In genomic region chr11:31373438-31373837, GRCm38 (mm10) we compare ENCODE assay signal across 8 mouse cellular contexts. TPM values are rescaled to one million over a fixed set of nuclear protein-coding genes. Genes with fewer than 3 reads are reported as not detected.
DNase-seq lines count a peak whose midpoint lies in the region; ATAC-seq and TF ChIP-seq lines count a peak whose summit lies in the region.
"Had no signal": no experiment of that assay in that cellular context is flagged by ENCODE, and none has a peak within 500 bp of the region (broad histone marks: within the 10 kb centered on the region; RNA-seq: fewer than 3 reads in every experiment).

No protein-coding gene starts in this region.

- peak; percentile 41 for DNase-seq in kidney, adult 2 months
- DNase-seq in G1E (ENCODE audit: low spot score), result no peak
- peak; percentile 57 for DNase-seq in kidney, postnatal 14 days
- DNase-seq in frontal cortex, postnatal 25 days (ENCODE audit: low spot score in 2 of 2), result no peak

- H3K9ac ChIP-seq in kidney, embryonic 15.5 days, result no peak overlapping the region

- 79% methylated on average over 7 of the region's 7 CpGs for WGBS in kidney, adult 2 months
- 70% methylated on average over 7 of the region's 7 CpGs for WGBS in kidney, embryonic 15.5 days

- no peak overlapping the region for H3K27ac ChIP-seq in kidney, adult 2 months (ENCODE audit: insufficient read depth, low read depth, low read length)
- H3K27ac ChIP-seq in kidney, embryonic 15.5 days, result no peak overlapping the region
- H3K27ac ChIP-seq in bone marrow macrophage, adult 2 months (ENCODE audit: insufficient read depth, low read depth, low read length), result no peak overlapping the region
- H3K27ac ChIP-seq: macrophage had no signal

- H3K36me3 ChIP-seq in kidney, adult 2 months (ENCODE audit: control insufficient read depth, insufficient read depth, low read length), result no peaks in the 10 kb centered on the region
- no peaks in the 10 kb centered on the region for H3K36me3 ChIP-seq in kidney, embryonic 15.5 days
- H3K36me3 ChIP-seq in G1E (replicated peaks), result no peaks in the 10 kb centered on the region

- H3K27me3 ChIP-seq in kidney, adult 2 months (replicated peaks; ENCODE audit: control insufficient read depth, insufficient read depth, low read length), result no peaks in the 10 kb centered on the region
- peaks cover 37% of the 10 kb centered on the region for H3K27me3 ChIP-seq in kidney, embryonic 15.5 days
- peaks cover 10% of the 10 kb centered on the region; the same call in 1 of the 2 replicates for H3K27me3 ChIP-seq in G1E (ENCODE audit: insufficient read depth, low read length)

- no peak overlapping the region for H3K4me3 ChIP-seq in kidney, adult 2 months (ENCODE audit: insufficient read depth, low read depth, low read length)
- H3K4me3 ChIP-seq in kidney, embryonic 15.5 days (replicated peaks), result no peak overlapping the region
- no peak overlapping the region for H3K4me3 ChIP-seq in G1E (ENCODE audit: low read depth, low read length)
- H3K4me3 ChIP-seq in bone marrow macrophage, adult 2 months (ENCODE audit: insufficient read depth, low read length), result no peak overlapping the region

- TF ChIP-seq CTCF in kidney, adult 2 months (conservative IDR thresholded peaks at IDR 0.05; ENCODE audit: insufficient read depth, insufficient read length, low read depth, low read length), result peak; percentile 70
- TF ChIP-seq CTCF in G1E (IDR thresholded peaks at IDR 0.05; ENCODE audit: low read depth, low read length), result peak; percentile 46; the same call in 1 of the 2 replicates
- peak; percentile 26; the same call in 1 of the 2 replicates for TF ChIP-seq CTCF in bone marrow macrophage, adult 2 months (IDR thresholded peaks at IDR 0.05; ENCODE audit: low read depth, low read length)

- 0 out of 2 replicates have a peak, but pooled peaks cover 4% of the 10 kb centered on the region for H3K4me1 ChIP-seq in kidney, adult 2 months (ENCODE audit: control insufficient read depth, insufficient read depth, low read length)
- peaks cover 27% of the 10 kb centered on the region for H3K4me1 ChIP-seq in kidney, embryonic 15.5 days
- no peaks in the 10 kb centered on the region; the same call in 1 of the 2 replicates for H3K4me1 ChIP-seq in G1E (ENCODE audit: insufficient read depth, low read depth, low read length)
- no peaks in the 10 kb centered on the region for H3K4me1 ChIP-seq in bone marrow macrophage, adult 2 months (ENCODE audit: control insufficient read depth, insufficient read depth, low read length)

- peaks cover 3% of the 10 kb centered on the region; the same call in 1 of the 2 replicates for H3K9me3 ChIP-seq in kidney, embryonic 15.5 days (replicated peaks)
- no peaks in the 10 kb centered on the region for H3K9me3 ChIP-seq in G1E (replicated peaks)

- no peak overlapping the region for H3K4me2 ChIP-seq in kidney, embryonic 15.5 days

- TF ChIP-seq POLR2A in kidney, adult 2 months (IDR thresholded peaks at IDR 0.05; ENCODE audit: low read depth, low read length), result no peak
- no peak for TF ChIP-seq POLR2A in bone marrow macrophage, adult 2 months (IDR thresholded peaks at IDR 0.05; ENCODE audit: borderline replicate concordance, low read depth, low read length)

- ATAC-seq in kidney, embryonic 15.5 days (replicated peaks; ENCODE audit: low FRiP score), result no peak
- ATAC-seq in G1E (ENCODE audit: extremely low read depth, insufficient number of reproducible peaks, low FRiP score, poor library complexity, severe bottlenecking), result peak; percentile 28; the same call in 1 of the 2 replicates
- peak; percentile 95 for ATAC-seq in megakaryocyte-erythroid progenitor cell, adult 5-6 weeks (replicated peaks; ENCODE audit: low FRiP score, low TSS enrichment, poor library complexity, severe bottlenecking)

RNA-seq across cellular contexts. Expression of gene Stc2, which starts 3.6 kb away (rescaled TPM):
- 3.8 TPM in 2 replicates for polyA plus RNA-seq in kidney, adult 2 months (2012; rRNA removed)
- polyA plus RNA-seq in kidney, embryonic 15.5 days (2015; fragmentation: Nextera tagmentation; extraction: Ambion mirVana), result 2.2 and 2.8 TPM in 2 replicates
- not detected in 2 replicates for total RNA-seq in G1E (2014; fragmentation: Nextera tagmentation)
- total RNA-seq in G1E (2017), result 0.12 and 0.33 TPM in 2 replicates
- not detected in 2 replicates for polyA plus RNA-seq in G1E (2012)
- polyA plus RNA-seq in bone marrow macrophage, adult 2 months (2012; ENCODE audit: insufficient read depth, insufficient read length, missing spikeins), result not detected in 2 replicates
- total RNA-seq in megakaryocyte-erythroid progenitor cell, adult 5-6 weeks (2014; fragmentation: Nextera tagmentation), result not detected in 2 replicates
- 0.53 and 7.8 TPM in 2 replicates for total RNA-seq in megakaryocyte-erythroid progenitor cell, adult 5-6 weeks (2017)
- polyA plus RNA-seq: macrophage had no signal

Comparison
In these comparisons a context has a peak if more than half of its experiments do, and no peak if none do; other contexts are left out.
1. DNase-seq: peak in kidney, adult 2 months (single experiment) and kidney, postnatal 14 days (single experiment); none in G1E (single experiment) and frontal cortex, postnatal 25 days (0 of 2).
2. Peak in every context shown above with its lines, with median percentiles within 50 percentile points of each other: CTCF ChIP-seq.